Mouse (Mus musculus) 3T3-L1 (cell line): ENCODE measurements around the gene Vmn2r67.
"Not testable (repeated sequence)": the region's sequence is repeated elsewhere in the genome, so short reads cannot be mapped to it uniquely, and the experiment has no call there.

Source experiments
- DNase-seq: peaks from one replicate; pipeline ENCODE4 v3.0.0-alpha.2; 2015; ENCODE audit warnings: low read depth, low spot score

The Vmn2r67 gene

DNA sequence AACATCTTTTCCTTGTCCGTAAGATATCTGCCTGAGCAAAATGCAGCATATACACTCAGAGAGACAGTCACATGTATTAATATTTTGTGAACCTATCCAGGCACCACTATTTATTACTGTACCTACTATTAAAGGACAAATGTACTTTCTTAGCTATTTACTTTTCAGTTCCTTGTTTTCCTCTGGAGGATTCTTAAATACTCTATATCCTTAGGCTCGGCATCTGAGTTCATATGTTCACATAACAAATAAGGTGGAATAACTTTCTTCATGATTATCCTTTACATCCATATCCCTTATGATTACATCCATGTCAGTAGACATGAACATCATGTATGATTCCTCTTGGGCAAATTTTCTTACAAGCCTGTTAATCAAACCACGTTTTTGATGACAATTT, at the start of gene Vmn2r67:
Vmn2r67 (minus strand) TSS at position 101 of the 400 bp plus-strand sequence.
- no peak for DNase-seq

DNA sequence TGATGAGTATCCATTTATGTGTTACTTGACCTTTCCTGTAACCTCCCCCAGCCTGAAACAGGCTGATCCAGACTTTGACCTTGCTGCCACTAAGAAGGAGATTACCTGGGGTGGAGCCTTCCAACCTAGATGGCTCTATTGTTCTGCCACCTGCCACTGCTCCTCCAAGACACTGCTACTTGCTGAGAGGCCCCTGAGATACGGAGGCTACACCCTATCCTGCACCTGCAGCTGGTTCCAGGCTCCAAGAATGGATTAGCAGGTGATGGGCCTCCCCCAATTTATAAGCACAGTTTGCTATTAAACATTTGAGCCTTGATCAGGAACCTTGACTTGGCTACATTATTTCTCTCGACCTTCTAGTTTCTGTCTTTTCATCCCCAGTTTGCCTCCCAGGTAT, 51.3 kb downstream of the Vmn2r67 start:
- DNase-seq: not testable (repeated sequence)
